Mouse (Mus musculus) splenic B cell, adult 2 months (primary cell): ENCODE measurements around the gene Gm28778.
"Not testable (repeated sequence)": the region's sequence is repeated elsewhere in the genome, so short reads cannot be mapped to it uniquely, and the experiment has no call there.

Source experiments
- DNase-seq: peaks from one replicate; pipeline ENCODE4 v3.0.0-alpha.2; 2011; ENCODE audit warnings: low read depth, low spot score
- H3K27me3 ChIP-seq: 2 replicates; pipeline ENCODE4 v1.6.1; 2012; ENCODE audit warnings: mild to moderate bottlenecking, low read length, moderate library complexity, mixed read lengths; ENCODE audit not compliant: control insufficient read depth, poor library complexity, insufficient read depth, severe bottlenecking
- H3K36me3 ChIP-seq: 2 replicates; pipeline ENCODE4 v1.6.1; 2012; ENCODE audit warnings: mild to moderate bottlenecking, low read length, moderate library complexity, mixed read lengths; ENCODE audit not compliant: control insufficient read depth, poor library complexity, insufficient read depth, severe bottlenecking

Gm28778 gene

GRCm38 (mm10) chr1:53337403-53337802, 40.5 kb downstream of the Gm28778 start:
- not testable (repeated sequence) for H3K36me3 ChIP-seq, H3K27me3 ChIP-seq, DNase-seq

GRCm38 (mm10) chr1:53341071-53341470, 44.2 kb downstream of the Gm28778 start:
- Histone ChIP-seq H3K36me3 (peaks cover 3% of the 10 kb centered on the region; the same call in 1 of the 2 replicates), H3K27me3 (no peaks in the 10 kb centered on the region)

GRCm38 (mm10) chr1:53352327-53353261, 55.7 kb downstream of the Gm28778 start, which contains the start of the genes Asdurf, Gm28551 and Asnsd1:
Asdurf (minus strand) TSS chr1:53352619.
Gm28551 (minus strand) TSS chr1:53352667.
Asnsd1 (minus strand) TSS chr1:53352752.
- no peaks in the 10 kb centered on the region for H3K27me3 ChIP-seq
- H3K36me3 ChIP-seq: peaks cover 2% of the 10 kb centered on the region; the same call in 1 of the 2 replicates
- peak; percentile 98 for DNase-seq

More at GRCm38 (mm10) chr1:53341071-53341470, 44.2 kb downstream of the Gm28778 start:
- no peak for DNase-seq

- no peak for DNase-seq
- H3K36me3 ChIP-seq: no peaks in the 10 kb centered on the region
- H3K27me3 ChIP-seq: no peaks in the 10 kb centered on the region
These were observed 62.1 kb downstream of the Gm28778 start for GRCm38 (mm10) chr1:53358988-53359387.
